Mouse (Mus musculus): ENCODE results near the gene Dus3l. TPM values are rescaled to one million over a fixed set of nuclear protein-coding genes. Genes with fewer than 3 reads are reported as not detected.

Gene Dus3l
- total and polyA plus RNA-seq, 2 experiments from 2014 or later, result 85.9 to 96.5 TPM

GRCm38 (mm10) chr17:56810245-56810644, 45.7 kb downstream of the Dus3l start:
- Histone ChIP-seq H3K4me3 (ENCODE audit: low read length) (no peak overlapping the region), H3K9ac (replicated peaks; ENCODE audit: low read length) (no peak overlapping the region), H3K9me3 (ENCODE audit: low read length) (no peaks in the 10 kb centered on the region), H3K27me3 (ENCODE audit: insufficient read depth, low read length) (no peaks in the 10 kb centered on the region), H3K27ac (peak overlapping the region; percentile 68; the same call in 1 of the 2 replicates), H3K36me3 (ENCODE audit: insufficient read depth, low read length) (no peaks in the 10 kb centered on the region), H3K4me2 (ENCODE audit: low read depth, low read length) (no peak overlapping the region), H3K4me1 (ENCODE audit: insufficient read depth, low read length) (peaks cover 16% of the 10 kb centered on the region)
- WGBS, result 20% methylated on average over 3 of the region's 3 CpGs
- DNase-seq (ENCODE audit: low spot score) (peak; percentile 95), ATAC-seq (peak; percentile 84)
- TF ChIP-seq CTCF (IDR thresholded peaks at IDR 0.05; ENCODE audit: low read depth), result peak; percentile 7; the same call in 1 of the 2 replicates

GRCm38 (mm10) chr17:56814316-56815056, 49.9 kb downstream of the Dus3l start:
- ATAC-seq, result peak; percentile 75
- Histone ChIP-seq H3K4me1 (ENCODE audit: insufficient read depth, low read length) (peaks cover 16% of the 10 kb centered on the region), H3K36me3 (ENCODE audit: insufficient read depth, low read length) (no peaks in the 10 kb centered on the region), H3K9ac (replicated peaks; ENCODE audit: low read length) (no peak overlapping the region), H3K27ac (peak overlapping the region; percentile 69), H3K4me2 (ENCODE audit: low read depth, low read length) (peak overlapping the region; percentile 38), H3K27me3 (ENCODE audit: insufficient read depth, low read length) (no peaks in the 10 kb centered on the region), H3K9me3 (ENCODE audit: low read length) (no peaks in the 10 kb centered on the region), H3K4me3 (ENCODE audit: low read length) (no peak overlapping the region)
- peak; percentile 94 for DNase-seq (ENCODE audit: low spot score)
- 6% methylated on average over 24 of the region's 24 CpGs for WGBS
- no peak for TF ChIP-seq CTCF (IDR thresholded peaks at IDR 0.05; ENCODE audit: low read depth)

- TF ChIP-seq CTCF (IDR thresholded peaks at IDR 0.05; ENCODE audit: low read depth), result no peak
- Histone ChIP-seq H3K27me3 (ENCODE audit: insufficient read depth, low read length) (no peaks in the 10 kb centered on the region), H3K4me2 (ENCODE audit: low read depth, low read length) (no peak overlapping the region), H3K27ac (peak overlapping the region; percentile 69), H3K9me3 (ENCODE audit: low read length) (no peaks in the 10 kb centered on the region), H3K4me3 (ENCODE audit: low read length) (no peak overlapping the region), H3K4me1 (ENCODE audit: insufficient read depth, low read length) (peaks cover 19% of the 10 kb centered on the region), H3K9ac (replicated peaks; ENCODE audit: low read length) (no peak overlapping the region), H3K36me3 (ENCODE audit: insufficient read depth, low read length) (no peaks in the 10 kb centered on the region)
- no peak for ATAC-seq
- DNase-seq (ENCODE audit: low spot score), result no peak
- 38% methylated on average over 3 of the region's 3 CpGs for WGBS
Observed at GRCm38 (mm10) chr17:56815057-56815345, 50.4 kb downstream of the Dus3l start.

- H3K27ac ChIP-seq, result no peak overlapping the region
- no peak overlapping the region for H3K4me3 ChIP-seq (ENCODE audit: low read length)
- peaks cover 11% of the 10 kb centered on the region for H3K4me1 ChIP-seq (ENCODE audit: insufficient read depth, low read length)
- no peaks in the 10 kb centered on the region for H3K36me3 ChIP-seq (ENCODE audit: insufficient read depth, low read length)
- ATAC-seq (0 out of 2 replicates have a peak, but pooled peaks have one; percentile 3), DNase-seq (ENCODE audit: low spot score) (peak; percentile 46)
- no peaks in the 10 kb centered on the region for H3K27me3 ChIP-seq (ENCODE audit: insufficient read depth, low read length)
- H3K4me2 ChIP-seq (ENCODE audit: low read depth, low read length), result no peak overlapping the region
- no peak for TF ChIP-seq CTCF (IDR thresholded peaks at IDR 0.05; ENCODE audit: low read depth)
- 40% methylated on average over 11 of the region's 11 CpGs for WGBS
- no peaks in the 10 kb centered on the region for H3K9me3 ChIP-seq (ENCODE audit: low read length)
- H3K9ac ChIP-seq (replicated peaks; ENCODE audit: low read length), result no peak overlapping the region
Observed at GRCm38 (mm10) chr17:56818067-56818636, 53.6 kb downstream of the Dus3l start.

- Histone ChIP-seq H3K9me3 (ENCODE audit: low read length) (no peaks in the 10 kb centered on the region), H3K27ac (peak overlapping the region; percentile 20; the same call in 1 of the 2 replicates), H3K36me3 (ENCODE audit: insufficient read depth, low read length) (no peaks in the 10 kb centered on the region), H3K27me3 (ENCODE audit: insufficient read depth, low read length) (no peaks in the 10 kb centered on the region), H3K4me3 (ENCODE audit: low read length) (no peak overlapping the region), H3K9ac (replicated peaks; ENCODE audit: low read length) (no peak overlapping the region), H3K4me1 (ENCODE audit: insufficient read depth, low read length) (peaks cover 8% of the 10 kb centered on the region), H3K4me2 (ENCODE audit: low read depth, low read length) (no peak overlapping the region)
- no peak for TF ChIP-seq CTCF (IDR thresholded peaks at IDR 0.05; ENCODE audit: low read depth)
- DNase-seq (ENCODE audit: low spot score), result no peak
- 55% methylated on average over 6 of the region's 6 CpGs for WGBS
- no peak for ATAC-seq
Observed at GRCm38 (mm10) chr17:56819032-56819545, 54.5 kb downstream of the Dus3l start.

Other genes starting within 250 kb of the Dus3l start
- gene Gm20219, start 210.4 kb upstream of the Dus3l start, total RNA-seq (2014; rRNA removed), result 0.10 and 0.54 TPM in 2 replicates
- gene Gm20219, start 210.4 kb upstream of the Dus3l start, polyA plus RNA-seq (2015; fragmentation: Nextera tagmentation; extraction: Ambion mirVana), result 0.37 and 0.55 TPM in 2 replicates
- 34.1 and 45.2 TPM in 2 replicates for gene Safb2, start 180.2 kb upstream of the Dus3l start, total RNA-seq (2014; rRNA removed)
- 48.4 and 52.5 TPM in 2 replicates for gene Safb2, start 180.2 kb upstream of the Dus3l start, polyA plus RNA-seq (2015; fragmentation: Nextera tagmentation; extraction: Ambion mirVana)
- gene Safb, start 179.9 kb upstream of the Dus3l start, total RNA-seq (2014; rRNA removed), result 40.8 and 47.0 TPM in 2 replicates
- 71.7 and 85.0 TPM in 2 replicates for gene Safb, start 179.9 kb upstream of the Dus3l start, polyA plus RNA-seq (2015; fragmentation: Nextera tagmentation; extraction: Ambion mirVana)
- 65.8 and 79.7 TPM in 2 replicates for gene 2410015M20Rik, start 155.0 kb upstream of the Dus3l start, total RNA-seq (2014; rRNA removed)
- 222 and 247 TPM in 2 replicates for gene 2410015M20Rik, start 155.0 kb upstream of the Dus3l start, polyA plus RNA-seq (2015; fragmentation: Nextera tagmentation; extraction: Ambion mirVana)
- gene Rpl36, start 151.3 kb upstream of the Dus3l start, total RNA-seq (2014; rRNA removed), result 939 and 1,848 TPM in 2 replicates
- gene Rpl36, start 151.3 kb upstream of the Dus3l start, polyA plus RNA-seq (2015; fragmentation: Nextera tagmentation; extraction: Ambion mirVana), result 1,254 and 1,260 TPM in 2 replicates
- 67.0 and 72.5 TPM in 2 replicates for gene Lonp1, start 137.9 kb upstream of the Dus3l start, total RNA-seq (2014; rRNA removed)
- 38.6 and 39.7 TPM in 2 replicates for gene Lonp1, start 137.9 kb upstream of the Dus3l start, polyA plus RNA-seq (2015; fragmentation: Nextera tagmentation; extraction: Ambion mirVana)
- gene Catsperd, start 136.6 kb upstream of the Dus3l start, total RNA-seq (2014; rRNA removed), result 0.32 and 2.4 TPM in 2 replicates
- 1.2 and 1.3 TPM in 2 replicates for gene Catsperd, start 136.6 kb upstream of the Dus3l start, polyA plus RNA-seq (2015; fragmentation: Nextera tagmentation; extraction: Ambion mirVana)
- 121 and 122 TPM in 2 replicates for gene Ranbp3, start 91.5 kb upstream of the Dus3l start, total RNA-seq (2014; rRNA removed)
- 87.2 and 88.7 TPM in 2 replicates for gene Ranbp3, start 91.5 kb upstream of the Dus3l start, polyA plus RNA-seq (2015; fragmentation: Nextera tagmentation; extraction: Ambion mirVana)
- 279 and 501 TPM in 2 replicates for gene Ndufa11, start 47.0 kb upstream of the Dus3l start, total RNA-seq (2014; rRNA removed)
- 691 and 728 TPM in 2 replicates for gene Ndufa11, start 47.0 kb upstream of the Dus3l start, polyA plus RNA-seq (2015; fragmentation: Nextera tagmentation; extraction: Ambion mirVana)
- 37.5 and 40.7 TPM in 2 replicates for gene Vmac, start 46.7 kb upstream of the Dus3l start, total RNA-seq (2014; rRNA removed)
- 17.4 and 19.1 TPM in 2 replicates for gene Vmac, start 46.7 kb upstream of the Dus3l start, polyA plus RNA-seq (2015; fragmentation: Nextera tagmentation; extraction: Ambion mirVana)
- gene Nrtn, start 7.2 kb upstream of the Dus3l start, total RNA-seq (2014; rRNA removed), result 12.9 and 15.7 TPM in 2 replicates
- gene Nrtn, start 7.2 kb upstream of the Dus3l start, polyA plus RNA-seq (2015; fragmentation: Nextera tagmentation; extraction: Ambion mirVana), result 4.3 TPM in 2 replicates
- 0.21 and 2.6 TPM in 2 replicates for gene Prr22, start 5.5 kb downstream of the Dus3l start, total RNA-seq (2014; rRNA removed)
- gene Prr22, start 5.5 kb downstream of the Dus3l start, polyA plus RNA-seq (2015; fragmentation: Nextera tagmentation; extraction: Ambion mirVana), result 0.46 and 0.87 TPM in 2 replicates
- gene Rfx2, start 66.3 kb downstream of the Dus3l start, total RNA-seq (2014; rRNA removed), result 4.9 and 9.8 TPM in 2 replicates
- gene Rfx2, start 66.3 kb downstream of the Dus3l start, polyA plus RNA-seq (2015; fragmentation: Nextera tagmentation; extraction: Ambion mirVana), result 3.7 and 4.4 TPM in 2 replicates
- gene Acsbg2, start 109.7 kb downstream of the Dus3l start, total RNA-seq (2014; rRNA removed), result not detected in 2 replicates
- not detected in 2 replicates for gene Acsbg2, start 109.7 kb downstream of the Dus3l start, polyA plus RNA-seq (2015; fragmentation: Nextera tagmentation; extraction: Ambion mirVana)
- not detected in 2 replicates for gene 1700061G19Rik, start 110.7 kb downstream of the Dus3l start, total RNA-seq (2014; rRNA removed)
- 0.34 and 0.35 TPM in 2 replicates for gene 1700061G19Rik, start 110.7 kb downstream of the Dus3l start, polyA plus RNA-seq (2015; fragmentation: Nextera tagmentation; extraction: Ambion mirVana)
- 131 and 135 TPM in 2 replicates for gene Mllt1, start 170.7 kb downstream of the Dus3l start, total RNA-seq (2014; rRNA removed)
- 46.7 and 52.0 TPM in 2 replicates for gene Mllt1, start 170.7 kb downstream of the Dus3l start, polyA plus RNA-seq (2015; fragmentation: Nextera tagmentation; extraction: Ambion mirVana)
- not detected in 2 replicates for gene Acer1, start 217.4 kb downstream of the Dus3l start, total RNA-seq (2014; rRNA removed)
- not detected in 2 replicates for gene Acer1, start 217.4 kb downstream of the Dus3l start, polyA plus RNA-seq (2015; fragmentation: Nextera tagmentation; extraction: Ambion mirVana)
- 137 and 150 TPM in 2 replicates for gene Clpp, start 225.5 kb downstream of the Dus3l start, total RNA-seq (2014; rRNA removed)
- gene Clpp, start 225.5 kb downstream of the Dus3l start, polyA plus RNA-seq (2015; fragmentation: Nextera tagmentation; extraction: Ambion mirVana), result 163 TPM in 2 replicates
- gene Alkbh7, start 232.6 kb downstream of the Dus3l start, total RNA-seq (2014; rRNA removed), result 58.0 and 70.3 TPM in 2 replicates
- 66.0 and 70.2 TPM in 2 replicates for gene Alkbh7, start 232.6 kb downstream of the Dus3l start, polyA plus RNA-seq (2015; fragmentation: Nextera tagmentation; extraction: Ambion mirVana)
- not detected in 2 replicates for gene Pspn, start 235.3 kb downstream of the Dus3l start, total RNA-seq (2014; rRNA removed)
- gene Pspn, start 235.3 kb downstream of the Dus3l start, polyA plus RNA-seq (2015; fragmentation: Nextera tagmentation; extraction: Ambion mirVana), result not detected in 2 replicates
- gene Gtf2f1, start 246.5 kb downstream of the Dus3l start, total RNA-seq (2014; rRNA removed), result 28.8 and 32.9 TPM in 2 replicates
- 63.5 and 67.8 TPM in 2 replicates for gene Gtf2f1, start 246.5 kb downstream of the Dus3l start, polyA plus RNA-seq (2015; fragmentation: Nextera tagmentation; extraction: Ambion mirVana)
- not detected in 2 replicates for gene Gm17949, start 246.7 kb downstream of the Dus3l start, total RNA-seq (2014; rRNA removed)
- gene Gm17949, start 246.7 kb downstream of the Dus3l start, polyA plus RNA-seq (2015; fragmentation: Nextera tagmentation; extraction: Ambion mirVana), result 0.28 and 0.40 TPM in 2 replicates

Data from hindbrain, postnatal 0 days (tissue).